In the genomic region with DNA sequence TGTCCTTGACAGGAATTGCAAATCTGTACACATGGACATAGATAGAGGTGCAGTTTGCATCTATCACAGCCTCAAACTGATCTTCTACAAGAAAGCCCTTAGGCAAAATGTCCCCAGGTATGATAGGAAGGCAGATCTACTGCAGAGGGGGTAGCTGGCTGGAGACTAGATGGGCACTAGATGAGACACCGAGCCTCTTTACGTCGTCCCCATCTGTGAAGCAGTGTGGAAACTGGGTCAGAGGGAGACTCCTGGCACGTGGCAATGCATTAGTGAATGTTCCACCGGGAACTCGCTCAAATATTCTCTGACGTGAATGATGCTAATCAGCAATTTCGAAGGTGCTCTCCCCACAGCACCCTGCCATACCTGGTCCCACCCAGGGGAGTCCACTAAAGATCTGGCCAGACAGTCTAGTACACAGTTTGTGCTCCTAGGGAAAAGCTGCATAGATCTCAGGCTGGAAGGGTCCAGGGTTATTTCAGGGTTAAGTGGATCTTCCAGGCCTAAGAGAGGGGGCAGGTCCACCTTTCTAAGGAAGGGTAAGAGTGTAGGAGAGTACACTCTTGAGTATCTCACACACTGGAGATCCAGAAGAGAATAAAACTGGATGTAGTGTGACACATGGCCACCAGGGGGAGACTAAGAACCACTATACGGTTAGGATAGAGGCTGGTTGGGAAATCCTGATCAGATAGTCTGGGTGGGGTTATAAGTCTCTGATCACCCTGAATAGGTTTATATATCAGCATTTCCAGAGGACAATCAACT, we compare ENCODE assay signal across 8 mouse cellular contexts. TPM values are rescaled to one million over a fixed set of nuclear protein-coding genes. Genes with fewer than 3 reads are reported as not detected.
DNase-seq lines count a peak whose midpoint lies in the region; ATAC-seq and TF ChIP-seq lines count a peak whose summit lies in the region.

No protein-coding gene starts in this region.

- 60% methylated on average over 9 of the region's 9 CpGs for whole genome bisulfite sequencing in kidney, embryonic 16.5 days
- 52% methylated on average over 9 of the region's 9 CpGs for WGBS in liver, embryonic 14.5 days (ENCODE audit: insufficient replicate concordance)
- WGBS in neural tube, embryonic 11.5 days: 66% methylated on average over 9 of the region's 9 CpGs

- peaks cover 4% of the 10 kb centered on the region; the same call in 1 of the 2 replicates for H3K4me1 ChIP-seq in kidney, embryonic 16.5 days (ENCODE audit: insufficient read depth, low read length)
- peaks cover 0 to 3% of the 10 kb centered on the region in 2 experiments; a peak in 2 of 4 replicates for H3K4me1 ChIP-seq in liver, embryonic 14.5 days (replicated peaks; ENCODE audit: control insufficient read depth in 2 of 2, insufficient read depth in 2 of 2, low read length in 1 of 2)
- no peaks in the 10 kb centered on the region for H3K4me1 ChIP-seq in neural tube, embryonic 11.5 days (ENCODE audit: control insufficient read depth, insufficient read depth, low read length)

- H3K4me3 ChIP-seq in kidney, embryonic 16.5 days (ENCODE audit: low read length): no peak overlapping the region
- H3K4me3 ChIP-seq in liver, embryonic 14.5 days (ENCODE audit: insufficient read depth in 1 of 2, low read depth in 2 of 2, low read length in 2 of 2): no peak overlapping the region
- no peak overlapping the region for H3K4me3 ChIP-seq in neural tube, embryonic 11.5 days (ENCODE audit: low read depth, low read length)

- H3K27ac ChIP-seq in kidney, embryonic 16.5 days (ENCODE audit: low read length): no peak overlapping the region
- no peak overlapping the region for H3K27ac ChIP-seq in liver, embryonic 14.5 days
- no peak overlapping the region for H3K27ac ChIP-seq in neural tube, embryonic 11.5 days (ENCODE audit: low read depth, low read length)

- H3K9ac ChIP-seq in kidney, embryonic 16.5 days (replicated peaks; ENCODE audit: low read length): no peak overlapping the region
- no peak overlapping the region for H3K9ac ChIP-seq in liver, embryonic 14.5 days (replicated peaks)
- no peak overlapping the region for H3K9ac ChIP-seq in neural tube, embryonic 11.5 days (ENCODE audit: low read length)

- H3K27me3 ChIP-seq in kidney, embryonic 16.5 days (ENCODE audit: insufficient read depth, low read length): no peaks in the 10 kb centered on the region
- no peaks in the 10 kb centered on the region for H3K27me3 ChIP-seq in liver, embryonic 14.5 days (ENCODE audit: control insufficient read depth, insufficient read depth, low read length)
- no peaks in the 10 kb centered on the region for H3K27me3 ChIP-seq in neural tube, embryonic 11.5 days (ENCODE audit: control insufficient read depth, insufficient read depth, low read length)

- no peak overlapping the region for H3K4me2 ChIP-seq in kidney, embryonic 16.5 days (replicated peaks; ENCODE audit: low read depth, low read length)
- H3K4me2 ChIP-seq in liver, embryonic 14.5 days (ENCODE audit: low read depth): no peak overlapping the region
- H3K4me2 ChIP-seq in neural tube, embryonic 11.5 days (ENCODE audit: low read depth): no peak overlapping the region

- peak; percentile 74 for ATAC-seq in kidney, embryonic 16.5 days (ENCODE audit: low FRiP score, low TSS enrichment)
- no peak for ATAC-seq in liver, embryonic 14.5 days (ENCODE audit: insufficient read depth)
- ATAC-seq in neural tube, embryonic 11.5 days (ENCODE audit: insufficient read depth, low FRiP score, low TSS enrichment): peak; percentile 48
- ATAC-seq in erythroid progenitor cell, adult 5-6 weeks (replicated peaks; ENCODE audit: low FRiP score, poor library complexity, severe bottlenecking): no peak

- no peak for TF ChIP-seq EP300 in liver, embryonic 14.5 days (IDR thresholded peaks at IDR 0.05; ENCODE audit: low read depth)

- peak; percentile 68 for TF ChIP-seq CTCF in liver, embryonic 14.5 days (IDR thresholded peaks at IDR 0.05; ENCODE audit: low read depth)

- no peaks in the 10 kb centered on the region for H3K36me3 ChIP-seq in kidney, embryonic 16.5 days (ENCODE audit: insufficient read depth, low read length)
- no peaks in the 10 kb centered on the region for H3K36me3 ChIP-seq in liver, embryonic 14.5 days (replicated peaks; ENCODE audit: control insufficient read depth, insufficient read depth, low read depth)
- no peaks in the 10 kb centered on the region; the same call in 1 of the 2 replicates for H3K36me3 ChIP-seq in neural tube, embryonic 11.5 days (ENCODE audit: control insufficient read depth, insufficient read depth, low read length)

- no peaks in the 10 kb centered on the region for H3K9me3 ChIP-seq in kidney, embryonic 16.5 days (ENCODE audit: low read length)
- no peaks in the 10 kb centered on the region for H3K9me3 ChIP-seq in liver, embryonic 14.5 days (ENCODE audit: control insufficient read depth, low read length)
- no peaks in the 10 kb centered on the region for H3K9me3 ChIP-seq in neural tube, embryonic 11.5 days (ENCODE audit: control insufficient read depth, low read length)

- DNase-seq in thymus, postnatal 0 days (ENCODE audit: low spot score): peak; percentile 51
- DNase-seq in thymus, adult 18-20 months: no peak
- DNase-seq in cerebellum, adult 9-10 months: peak; percentile 55
- DNase-seq in gastrocnemius, postnatal 10 days: peak; percentile 67
- peak in 1 of 3 experiments; percentile 30 for DNase-seq in liver, embryonic 14.5 days (ENCODE audit: low read depth in 3 of 3, low spot score in 3 of 3)
- DNase-seq in neural tube, embryonic 11.5 days (ENCODE audit: low spot score): peak; percentile 56

RNA-seq across cellular contexts. Expression of gene Depp1, which starts 3.5 kb away (rescaled TPM):
- polyA plus RNA-seq in thymus, postnatal 0 days (2015; fragmentation: Nextera tagmentation; extraction: Ambion mirVana): 10.3 and 10.5 TPM in 2 replicates
- 10 to 100 TPM in 1 of 2 experiments, 1 to 10 TPM in 1; 6.2 to 28.1 TPM for total RNA-seq in gastrocnemius, postnatal 10 days (2021)
- 33.1 and 38.5 TPM in 2 replicates for polyA plus RNA-seq in kidney, embryonic 16.5 days (2015; fragmentation: Nextera tagmentation; extraction: Ambion mirVana)
- polyA plus RNA-seq in liver, embryonic 14.5 days (2012; rRNA removed): 3.3 and 14.3 TPM in 2 replicates
- 6.3 and 9.4 TPM in 2 replicates for polyA plus RNA-seq in liver, embryonic 14.5 days (2014; fragmentation: Nextera tagmentation; extraction: Ambion mirVana)
- polyA plus RNA-seq in neural tube, embryonic 11.5 days (2014; fragmentation: Nextera tagmentation; extraction: Ambion mirVana): 11.0 and 14.5 TPM in 2 replicates
- not detected in 2 replicates for total RNA-seq in erythroid progenitor cell, adult 5-6 weeks (2015; ENCODE audit: low replicate concordance)
- total RNA-seq in erythroid progenitor cell, adult 5-6 weeks (2017; ENCODE audit: low replicate concordance): 2.8 TPM in 1 of 2 replicates, not detected in the other

RNA-seq across cellular contexts. Expression of gene Rassf4, which starts 19.9 kb away (rescaled TPM):
- 6.6 and 7.1 TPM in 2 replicates for polyA plus RNA-seq in thymus, postnatal 0 days (2015; fragmentation: Nextera tagmentation; extraction: Ambion mirVana)
- total RNA-seq in gastrocnemius, postnatal 10 days (2021): 10 to 100 TPM in 1 of 2 experiments, 1 to 10 TPM in 1; 8.0 to 10.5 TPM
- 6.1 and 6.3 TPM in 2 replicates for polyA plus RNA-seq in kidney, embryonic 16.5 days (2015; fragmentation: Nextera tagmentation; extraction: Ambion mirVana)
- polyA plus RNA-seq in liver, embryonic 14.5 days (2012; rRNA removed): 1.5 and 1.9 TPM in 2 replicates
- 5.7 and 6.7 TPM in 2 replicates for polyA plus RNA-seq in liver, embryonic 14.5 days (2014; fragmentation: Nextera tagmentation; extraction: Ambion mirVana)
- polyA plus RNA-seq in neural tube, embryonic 11.5 days (2014; fragmentation: Nextera tagmentation; extraction: Ambion mirVana): 38.0 and 38.3 TPM in 2 replicates
- 28.1 and 28.8 TPM in 2 replicates for total RNA-seq in erythroid progenitor cell, adult 5-6 weeks (2015; ENCODE audit: low replicate concordance)
- total RNA-seq in erythroid progenitor cell, adult 5-6 weeks (2017; ENCODE audit: low replicate concordance): 6.9 and 11.4 TPM in 2 replicates

RNA-seq across cellular contexts. Expression of gene Zfp422, which starts 25.1 kb away (rescaled TPM):
- 160 and 169 TPM in 2 replicates for polyA plus RNA-seq in thymus, postnatal 0 days (2015; fragmentation: Nextera tagmentation; extraction: Ambion mirVana)
- total RNA-seq in gastrocnemius, postnatal 10 days (2021): 10 to 100 TPM; 19.5 to 19.8 TPM
- polyA plus RNA-seq in kidney, embryonic 16.5 days (2015; fragmentation: Nextera tagmentation; extraction: Ambion mirVana): 192 TPM in 2 replicates
- 9.0 and 10.9 TPM in 2 replicates for polyA plus RNA-seq in liver, embryonic 14.5 days (2012; rRNA removed)
- 21.2 TPM in 2 replicates for polyA plus RNA-seq in liver, embryonic 14.5 days (2014; fragmentation: Nextera tagmentation; extraction: Ambion mirVana)
- 290 and 302 TPM in 2 replicates for polyA plus RNA-seq in neural tube, embryonic 11.5 days (2014; fragmentation: Nextera tagmentation; extraction: Ambion mirVana)
- total RNA-seq in erythroid progenitor cell, adult 5-6 weeks (2015; ENCODE audit: low replicate concordance): 20.2 and 29.8 TPM in 2 replicates
- total RNA-seq in erythroid progenitor cell, adult 5-6 weeks (2017; ENCODE audit: low replicate concordance): 5.5 and 6.3 TPM in 2 replicates

Comparison
In these comparisons a context has a peak if more than half of its experiments do, and no peak if none do; other contexts are left out.
1. DNase-seq: peak in thymus, postnatal 0 days (single experiment), cerebellum, adult 9-10 months (single experiment), gastrocnemius, postnatal 10 days (single experiment) and neural tube, embryonic 11.5 days (single experiment); none in thymus, adult 18-20 months (0 of 2).
2. ATAC-seq: peak in kidney, embryonic 16.5 days (single experiment) and neural tube, embryonic 11.5 days (single experiment); none in liver, embryonic 14.5 days (single experiment) and erythroid progenitor cell, adult 5-6 weeks (single experiment).